Mouse (Mus musculus): ENCODE measurements around the gene Cyren.

GRCm38 (mm10) chr6:34868507-34869217, 9.2 kb downstream of the Cyren start:
- no peak for TF ChIP-seq POLR2A (IDR thresholded peaks at IDR 0.05; ENCODE audit: insufficient read depth, low read depth, low read length)
- no peak for TF ChIP-seq CTCF (IDR thresholded peaks at IDR 0.05; ENCODE audit: insufficient read depth, low read depth, low read length)
